Mouse (Mus musculus) left cerebral cortex, postnatal 10 days (tissue): ENCODE results near the gene Diexf. TPM values are rescaled to one million over a fixed set of nuclear protein-coding genes. Genes with fewer than 3 reads are reported as not detected.

Experiments used
- DNase-seq, 2 experiments: peaks; one replicate each; pipeline ENCODE4 v3.0.0; 2021 to 2022; ENCODE audit warnings: low spot score in 2 of 2, mixed read lengths in 1 of 2; ENCODE audit errors: extremely low spot score in 1 of 2
- intact Hi-C: fragments of 180-260 bp; cut with DNase I; formaldehyde crosslinking; loops from one replicate; pipeline ENCODE4 v1.15.1; 2025
- total RNA-seq, 2 experiments: library from RNA; stranded (reverse); gene quantifications; 2 replicates each; pipeline ENCODE4 v1.2.3; 2021

Diexf gene
- total RNA-seq, 2 experiments from 2014 or later, result 15.0 to 17.8 TPM

- intact Hi-C loops, result no loop called here
- no peak for DNase-seq
Measured at GRCm38 (mm10) chr1:193092771-193093170, 37.3 kb downstream of the Diexf start.

GRCm38 (mm10) chr1:193090894-193091293 lies 39.2 kb downstream of the Diexf start:
- peak in 1 of 2 experiments; percentile 19 for DNase-seq
- intact Hi-C loops, result no loop called here

GRCm38 (mm10) chr1:193090211-193090871 lies 39.7 kb downstream of the Diexf start:
- intact Hi-C loops, result no loop called here
- peak; percentile 46 to 74 for DNase-seq

GRCm38 (mm10) chr1:193089683-193090082 lies 40.4 kb downstream of the Diexf start:
- peak in 1 of 2 experiments; percentile 58 for DNase-seq
- intact Hi-C loops, result loop anchor here (5.0 kb wide), 1 partner anchor 42 kb away; no protein-coding TSS in a partner anchor

- intact Hi-C loops, result loop anchor here (5.0 kb wide), 1 partner anchor 42 kb away; no protein-coding TSS in a partner anchor
- no peak for DNase-seq
Measured at GRCm38 (mm10) chr1:193089211-193089610, 40.9 kb downstream of the Diexf start.

- intact Hi-C loops, result loop anchor here (5.0 kb wide), 1 partner anchor 40 kb away; no protein-coding TSS in a partner anchor
- DNase-seq, result peak in 1 of 2 experiments; percentile 43
Measured at GRCm38 (mm10) chr1:193086842-193087476, 43.1 kb downstream of the Diexf start.

GRCm38 (mm10) chr1:193086111-193086841 lies 43.8 kb downstream of the Diexf start:
- DNase-seq, result no peak
- intact Hi-C loops, result loop anchor here (5.0 kb wide), 1 partner anchor 39 kb away; no protein-coding TSS in a partner anchor

- intact Hi-C loops, result loop anchor here (5.0 kb wide), 1 partner anchor 38 kb away; no protein-coding TSS in a partner anchor
- no peak for DNase-seq
Measured at GRCm38 (mm10) chr1:193085541-193086020, 44.5 kb downstream of the Diexf start.

- intact Hi-C loops, result no loop called here
- DNase-seq, result no peak
Measured at GRCm38 (mm10) chr1:193084016-193084415, 46.1 kb downstream of the Diexf start.

- intact Hi-C loops, result no loop called here
- DNase-seq, result no peak
Measured at GRCm38 (mm10) chr1:193083051-193083450, 47.0 kb downstream of the Diexf start.

GRCm38 (mm10) chr1:193082311-193082921 lies 47.7 kb downstream of the Diexf start:
- no peak for DNase-seq
- intact Hi-C loops, result no loop called here

- DNase-seq, result no peak
- intact Hi-C loops, result no loop called here
Measured at GRCm38 (mm10) chr1:193062618-193063017, 67.5 kb downstream of the Diexf start.

- DNase-seq, result no peak
- intact Hi-C loops, result no loop called here
Measured at GRCm38 (mm10) chr1:193060167-193060566, 69.9 kb downstream of the Diexf start.

GRCm38 (mm10) chr1:193059596-193059995 lies 70.5 kb downstream of the Diexf start:
- DNase-seq, result peak in 1 of 2 experiments; percentile 36
- intact Hi-C loops, result no loop called here

- intact Hi-C loops, result no loop called here
- no peak for DNase-seq
Measured at GRCm38 (mm10) chr1:193054401-193054800, 75.7 kb downstream of the Diexf start.

- DNase-seq, result no peak
Measured at GRCm38 (mm10) chr1:193053065-193053464, 77.0 kb downstream of the Diexf start.

GRCm38 (mm10) chr1:193047616-193048015 lies 82.5 kb downstream of the Diexf start:
- no peak for DNase-seq
- intact Hi-C loops, result loop anchor here (5.0 kb wide), 1 partner anchor 40 kb away; no protein-coding TSS in a partner anchor

More at GRCm38 (mm10) chr1:193053065-193053464, 77.0 kb downstream of the Diexf start:
- intact Hi-C loops, result no loop called here

GRCm38 (mm10) chr1:193042760-193043295 lies 87.2 kb downstream of the Diexf start:
- intact Hi-C loops, result no loop called here
- DNase-seq, result no peak
